Mouse (Mus musculus) limb, embryonic 10.5 days (tissue): ENCODE measurements around the gene Rhoj. TPM values are rescaled to one million over a fixed set of nuclear protein-coding genes. Genes with fewer than 3 reads are reported as not detected.

Source experiments
- DNase-seq: peaks from one replicate; pipeline ENCODE4 v3.0.0-alpha.2; 2017; ENCODE audit warnings: low spot score
- H3K27ac ChIP-seq: fragments of 300-500 bp; sonication (generic); 2 replicates; pipeline ENCODE4 v1.5.1; 2016; ENCODE audit warnings: mild to moderate bottlenecking
- H3K27me3 ChIP-seq: fragments of 300-500 bp; sonication (generic); 2 replicates; pipeline ENCODE4 v1.6.1; 2016; ENCODE audit warnings: low read depth, mild to moderate bottlenecking; ENCODE audit not compliant: poor library complexity, severe bottlenecking
- H3K36me3 ChIP-seq: fragments of 300-500 bp; sonication (generic); 2 replicates; pipeline ENCODE4 v1.6.1; 2016; ENCODE audit warnings: mild to moderate bottlenecking, moderate library complexity
- H3K4me1 ChIP-seq: fragments of 300-500 bp; sonication (generic); 2 replicates; pipeline ENCODE4 v1.6.1; 2016
- H3K4me3 ChIP-seq: fragments of 300-500 bp; sonication (generic); 2 replicates; pipeline ENCODE4 v1.5.1; 2016; ENCODE audit warnings: mild to moderate bottlenecking, moderate library complexity
- H3K9me3 ChIP-seq: fragments of 300-500 bp; sonication (generic); replicated peaks from 2 replicates; pipeline ENCODE4 v1.6.1; 2016; ENCODE audit warnings: mild to moderate bottlenecking
- WGBS: fragments of 180-500 bp; shearing (Covaris S2); methylation state at CpG from one replicate; pipeline ENCODE4 v1.1.7; 2016; 5-methylcytosine and 5-hydroxymethylcytosine counted together
- polyA plus RNA-seq: library from polyadenylated mRNA; unstranded; fragments of >200 nt; fragmentation: Nextera tagmentation; extraction: Ambion mirVana; gene quantifications from 2 replicates; pipeline ENCODE4 v1.2.1, GENCODE M21; 2016

Gene Rhoj
- polyA plus RNA-seq, 1 experiment from 2014 or later = 24.2 TPM

GRCm38 (mm10) chr12:75386731-75387130 lies 78.6 kb downstream of the Rhoj start:
- Histone ChIP-seq H3K27ac (0 out of 2 replicates have a peak overlapping the region, but pooled peaks have one; percentile 19), H3K36me3 (no peaks in the 10 kb centered on the region), H3K4me3 (no peak overlapping the region), H3K9me3 (no peaks in the 10 kb centered on the region), H3K4me1 (peaks cover 20% of the 10 kb centered on the region), H3K27me3 (no peaks in the 10 kb centered on the region)
- DNase-seq = no peak
- WGBS = 91% methylated on average over 9 of the region's 9 CpGs

- Histone ChIP-seq H3K4me3 (no peak overlapping the region), H3K4me1 (peaks cover 20% of the 10 kb centered on the region), H3K27ac (0 out of 2 replicates have a peak overlapping the region, but pooled peaks have one; percentile 19), H3K27me3 (no peaks in the 10 kb centered on the region), H3K36me3 (no peaks in the 10 kb centered on the region), H3K9me3 (no peaks in the 10 kb centered on the region)
- no peak for DNase-seq
- WGBS = 81% methylated on average over 8 of the region's 8 CpGs
Measured at GRCm38 (mm10) chr12:75387156-75387555, 79.0 kb downstream of the Rhoj start.

GRCm38 (mm10) chr12:75387846-75388245 lies 79.7 kb downstream of the Rhoj start:
- Histone ChIP-seq H3K4me3 (no peak overlapping the region), H3K36me3 (no peaks in the 10 kb centered on the region), H3K27me3 (no peaks in the 10 kb centered on the region), H3K4me1 (peaks cover 20% of the 10 kb centered on the region), H3K27ac (no peak overlapping the region; the same call in 1 of the 2 replicates), H3K9me3 (no peaks in the 10 kb centered on the region)
- no peak for DNase-seq
- WGBS = 89% methylated on average over 15 of the region's 15 CpGs

- 94% methylated on average over 9 of the region's 9 CpGs for WGBS
- no peak for DNase-seq
- no peaks in the 10 kb centered on the region for H3K9me3 ChIP-seq
- H3K4me1 ChIP-seq = peaks cover 20% of the 10 kb centered on the region
- no peaks in the 10 kb centered on the region for H3K36me3 ChIP-seq
- H3K4me3 ChIP-seq = no peak overlapping the region
- H3K27me3 ChIP-seq = no peaks in the 10 kb centered on the region
- H3K27ac ChIP-seq = no peak overlapping the region; the same call in 1 of the 2 replicates
Measured at GRCm38 (mm10) chr12:75388521-75388920, 80.4 kb downstream of the Rhoj start.

GRCm38 (mm10) chr12:75389308-75390135 lies 81.4 kb downstream of the Rhoj start:
- Histone ChIP-seq H3K27me3 (no peaks in the 10 kb centered on the region), H3K27ac (no peak overlapping the region), H3K4me1 (peaks cover 29% of the 10 kb centered on the region), H3K36me3 (no peaks in the 10 kb centered on the region), H3K4me3 (no peak overlapping the region), H3K9me3 (no peaks in the 10 kb centered on the region)
- 47% methylated on average over 20 of the region's 20 CpGs for WGBS
- peak; percentile 59 for DNase-seq

- WGBS = 52% methylated on average over 9 of the region's 9 CpGs
- Histone ChIP-seq H3K27me3 (no peaks in the 10 kb centered on the region), H3K4me1 (peaks cover 45% of the 10 kb centered on the region), H3K9me3 (no peaks in the 10 kb centered on the region), H3K27ac (no peak overlapping the region), H3K4me3 (no peak overlapping the region), H3K36me3 (no peaks in the 10 kb centered on the region)
- no peak for DNase-seq
Measured at GRCm38 (mm10) chr12:75391526-75391925, 83.4 kb downstream of the Rhoj start.

GRCm38 (mm10) chr12:75394011-75394773 lies 86.1 kb downstream of the Rhoj start:
- Histone ChIP-seq H3K36me3 (no peaks in the 10 kb centered on the region), H3K4me1 (peaks cover 36% of the 10 kb centered on the region), H3K4me3 (no peak overlapping the region), H3K9me3 (no peaks in the 10 kb centered on the region), H3K27ac (peak overlapping the region; percentile 36; the same call in 1 of the 2 replicates), H3K27me3 (no peaks in the 10 kb centered on the region)
- DNase-seq = peak; percentile 42
- WGBS = 53% methylated on average over 20 of the region's 20 CpGs

- no peak for DNase-seq
- no peak overlapping the region for H3K4me3 ChIP-seq
- WGBS = 51% methylated on average over 3 of the region's 3 CpGs
- H3K27ac ChIP-seq = peak overlapping the region; percentile 74
- H3K4me1 ChIP-seq = peaks cover 33% of the 10 kb centered on the region
- no peaks in the 10 kb centered on the region for H3K27me3 ChIP-seq
- H3K36me3 ChIP-seq = no peaks in the 10 kb centered on the region
- no peaks in the 10 kb centered on the region for H3K9me3 ChIP-seq
Measured at GRCm38 (mm10) chr12:75396616-75397015, 88.5 kb downstream of the Rhoj start.

GRCm38 (mm10) chr12:75397077-75397476 lies 89.0 kb downstream of the Rhoj start:
- Histone ChIP-seq H3K9me3 (no peaks in the 10 kb centered on the region), H3K4me3 (no peak overlapping the region), H3K4me1 (peaks cover 32% of the 10 kb centered on the region), H3K27me3 (no peaks in the 10 kb centered on the region), H3K36me3 (no peaks in the 10 kb centered on the region), H3K27ac (peak overlapping the region; percentile 74; the same call in 1 of the 2 replicates)
- DNase-seq = no peak
- WGBS = 60% methylated on average over 7 of the region's 7 CpGs

- H3K9me3 ChIP-seq = no peaks in the 10 kb centered on the region
- no peak for DNase-seq
- no peaks in the 10 kb centered on the region for H3K27me3 ChIP-seq
- WGBS = 83% methylated on average over 9 of the region's 9 CpGs
- H3K4me3 ChIP-seq = no peak overlapping the region
- peaks cover 12% of the 10 kb centered on the region for H3K4me1 ChIP-seq
- no peak overlapping the region for H3K27ac ChIP-seq
- H3K36me3 ChIP-seq = no peaks in the 10 kb centered on the region
Measured at GRCm38 (mm10) chr12:75412964-75413363, 104.8 kb downstream of the Rhoj start.

GRCm38 (mm10) chr12:75414991-75415390 lies 106.9 kb downstream of the Rhoj start:
- no peaks in the 10 kb centered on the region for H3K27me3 ChIP-seq
- no peak for DNase-seq
- no peaks in the 10 kb centered on the region for H3K36me3 ChIP-seq
- H3K9me3 ChIP-seq = no peaks in the 10 kb centered on the region
- H3K27ac ChIP-seq = no peak overlapping the region; the same call in 1 of the 2 replicates
- peaks cover 12% of the 10 kb centered on the region for H3K4me1 ChIP-seq
- 79% methylated on average over 6 of the region's 6 CpGs for WGBS
- H3K4me3 ChIP-seq = no peak overlapping the region

GRCm38 (mm10) chr12:75416681-75417080 lies 108.6 kb downstream of the Rhoj start, which contains the start of gene Gphb5:
Gene Gphb5, minus strand, starts transcription at chr12:75416781.
- Histone ChIP-seq H3K4me3 (no peak within 1 kb of the TSS), H3K27ac (no peak within 1 kb of the TSS; the same call in 1 of the 2 replicates), H3K36me3 (no peaks in the 10 kb centered on the region), H3K4me1 (peaks cover 12% of the 10 kb centered on the region), H3K9me3 (no peaks in the 10 kb centered on the region), H3K27me3 (no peaks in the 10 kb centered on the region)
- 89% methylated on average over 4 of the region's 4 CpGs for WGBS
- no peak for DNase-seq

GRCm38 (mm10) chr12:75424359-75424758 lies 116.2 kb downstream of the Rhoj start:
- no peaks in the 10 kb centered on the region for H3K9me3 ChIP-seq
- no peak overlapping the region for H3K27ac ChIP-seq
- 85% methylated on average over 7 of the region's 7 CpGs for WGBS
- no peak for DNase-seq
- H3K4me1 ChIP-seq = no peaks in the 10 kb centered on the region
- H3K27me3 ChIP-seq = no peaks in the 10 kb centered on the region
- no peak overlapping the region for H3K4me3 ChIP-seq
- no peaks in the 10 kb centered on the region for H3K36me3 ChIP-seq
